Mouse (Mus musculus) heart, embryonic 14.5 days (tissue): ENCODE data around the gene Ksr2. TPM values are rescaled to one million over a fixed set of nuclear protein-coding genes. Genes with fewer than 3 reads are reported as not detected.

Experiments
- ATAC-seq: fragments of 200-750 bp; cut with Nextera tagmentation; 2 replicates; pipeline ENCODE4 v1.8.0; 2017; ENCODE audit warnings: low read depth, moderate TSS enrichment; ENCODE audit not compliant: insufficient number of reproducible peaks, insufficient read depth, low FRiP score
- H3K27ac ChIP-seq, 2 experiments: fragments of 200-500 bp in 1 of 2; fragments of 300-500 bp in 1 of 2; sonication (generic) in 1 of 2; replicated peaks in 1 of 2; 2 replicates each; pipeline ENCODE4 v1.5.1; 2012 to 2014; ENCODE audit warnings: low read depth in 2 of 2, low read length in 2 of 2, control low read depth in 1 of 2, mild to moderate bottlenecking in 1 of 2, mixed read lengths in 1 of 2; ENCODE audit not compliant: control insufficient read depth in 1 of 2, insufficient read depth in 1 of 2
- H3K27me3 ChIP-seq: fragments of 300-500 bp; sonication (generic); 2 replicates; pipeline ENCODE4 v1.6.1; 2014; ENCODE audit warnings: mild to moderate bottlenecking, low read length, control low read depth; ENCODE audit not compliant: control insufficient read depth, insufficient read depth
- H3K36me3 ChIP-seq: fragments of 300-500 bp; sonication (generic); 2 replicates; pipeline ENCODE4 v1.6.1; 2014; ENCODE audit warnings: mild to moderate bottlenecking, control low read depth, low read length, mixed read lengths; ENCODE audit not compliant: control insufficient read depth, insufficient read depth
- H3K4me1 ChIP-seq, 2 experiments: fragments of 200-500 bp in 1 of 2; fragments of 300-500 bp in 1 of 2; sonication (generic) in 1 of 2; 2 replicates each; pipeline ENCODE4 v1.6.1; 2012 to 2014; ENCODE audit warnings: low read length in 2 of 2, control low read depth in 1 of 2, mixed read lengths in 1 of 2; ENCODE audit not compliant: control insufficient read depth in 2 of 2, insufficient read depth in 2 of 2
- H3K4me2 ChIP-seq: fragments of 300-500 bp; sonication (generic); 2 replicates; pipeline ENCODE4 v1.6.1; 2014; ENCODE audit warnings: mild to moderate bottlenecking, low read length
- H3K4me3 ChIP-seq, 2 experiments: fragments of 200-500 bp in 1 of 2; fragments of 300-500 bp in 1 of 2; sonication (generic) in 1 of 2; 2 replicates each; pipeline ENCODE4 v1.5.1; 2012 to 2014; ENCODE audit warnings: low read length in 2 of 2, mild to moderate bottlenecking in 2 of 2, control low read depth in 1 of 2, low read depth in 1 of 2, moderate library complexity in 1 of 2; ENCODE audit not compliant: control insufficient read depth in 1 of 2, insufficient read depth in 1 of 2
- H3K9ac ChIP-seq: fragments of 300-500 bp; sonication (generic); 2 replicates; pipeline ENCODE4 v1.6.1; 2014; ENCODE audit warnings: mild to moderate bottlenecking, low read length
- H3K9me3 ChIP-seq: fragments of 300-500 bp; sonication (generic); 2 replicates; pipeline ENCODE4 v1.6.1; 2016; ENCODE audit warnings: low read length, control low read depth; ENCODE audit not compliant: control insufficient read depth
- WGBS: fragments of 180-500 bp; shearing (Covaris S2); extraction: QIAGEN DNeasy Blood & Tissue Kit; methylation state at CpG from one replicate; pipeline ENCODE4 v1.1.7; 2014; 5-methylcytosine and 5-hydroxymethylcytosine counted together
- polyA plus RNA-seq: library from polyadenylated mRNA; unstranded; fragments of >200 nt; fragmentation: Nextera tagmentation; extraction: Ambion mirVana; gene quantifications from 2 replicates; pipeline ENCODE4 v1.2.1, GENCODE M21; 2014

The Ksr2 gene
- polyA plus RNA-seq, 1 experiment from 2014 or later = 0.12 TPM

DNA sequence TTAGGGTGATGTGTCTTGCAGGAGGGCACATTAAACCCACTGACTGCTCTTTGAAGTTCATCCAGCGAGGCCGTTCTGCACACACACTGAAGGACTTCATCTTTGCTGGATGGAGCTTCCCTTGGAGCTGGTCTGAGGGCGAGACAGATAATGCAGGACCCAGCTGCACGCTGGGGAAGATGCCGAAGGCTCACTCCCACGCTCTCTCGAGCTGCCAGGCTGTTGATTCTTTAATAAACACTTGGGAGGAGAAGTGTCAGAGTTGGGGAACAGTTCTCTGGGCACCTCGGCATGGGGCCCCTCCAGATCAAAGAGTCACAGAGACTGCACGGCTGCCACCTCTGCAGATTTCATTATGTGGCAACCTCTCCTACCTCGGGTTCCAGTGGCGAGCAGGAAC, 280.8 kb downstream of the Ksr2 start:
- 27% methylated on average over 11 of the region's 11 CpGs for WGBS
- no peak overlapping the region for H3K4me3 ChIP-seq
- H3K4me1 ChIP-seq = no peaks in the 10 kb centered on the region
- H3K27me3 ChIP-seq = no peaks in the 10 kb centered on the region
- H3K27ac ChIP-seq = no peak overlapping the region
- no peaks in the 10 kb centered on the region for H3K9me3 ChIP-seq
- no peak for ATAC-seq
- no peaks in the 10 kb centered on the region for H3K36me3 ChIP-seq
- H3K9ac ChIP-seq = no peak overlapping the region
- no peak overlapping the region for H3K4me2 ChIP-seq

- 75% methylated on average over 8 of the region's 8 CpGs for whole genome bisulfite sequencing
- no peak for ATAC-seq
- H3K27ac ChIP-seq = no peak overlapping the region
- no peak overlapping the region for H3K9ac ChIP-seq
- H3K4me3 ChIP-seq = no peak overlapping the region
- no peaks in the 10 kb centered on the region for H3K36me3 ChIP-seq
- H3K27me3 ChIP-seq = no peaks in the 10 kb centered on the region
- no peaks in the 10 kb centered on the region for H3K4me1 ChIP-seq
- H3K4me2 ChIP-seq = no peak overlapping the region
- H3K9me3 ChIP-seq = no peaks in the 10 kb centered on the region
These were observed 282.6 kb downstream of the Ksr2 start for GRCm38 (mm10) chr5:117696366-117696765.

GRCm38 (mm10) chr5:117697589-117697988, 283.8 kb downstream of the Ksr2 start:
- no peak for ATAC-seq
- 71% methylated on average over 6 of the region's 6 CpGs for whole genome bisulfite sequencing
- H3K27ac ChIP-seq = no peak overlapping the region
- H3K4me3 ChIP-seq = no peak overlapping the region
- no peak overlapping the region for H3K4me2 ChIP-seq
- no peaks in the 10 kb centered on the region for H3K4me1 ChIP-seq
- H3K36me3 ChIP-seq = no peaks in the 10 kb centered on the region
- no peaks in the 10 kb centered on the region for H3K27me3 ChIP-seq
- H3K9ac ChIP-seq = no peak overlapping the region
- no peaks in the 10 kb centered on the region for H3K9me3 ChIP-seq

- H3K4me3 ChIP-seq = no peak overlapping the region
- H3K9ac ChIP-seq = no peak overlapping the region
- H3K27me3 ChIP-seq = no peaks in the 10 kb centered on the region
- H3K4me2 ChIP-seq = no peak overlapping the region
- ATAC-seq = no peak
- H3K27ac ChIP-seq = no peak overlapping the region
- H3K4me1 ChIP-seq = no peaks in the 10 kb centered on the region
- WGBS = 68% methylated on average over 9 of the region's 9 CpGs
- H3K9me3 ChIP-seq = 0 out of 2 replicates have a peak, but pooled peaks cover 5% of the 10 kb centered on the region
- no peaks in the 10 kb centered on the region for H3K36me3 ChIP-seq
These were observed 290.6 kb downstream of the Ksr2 start for GRCm38 (mm10) chr5:117704371-117704770.

DNA sequence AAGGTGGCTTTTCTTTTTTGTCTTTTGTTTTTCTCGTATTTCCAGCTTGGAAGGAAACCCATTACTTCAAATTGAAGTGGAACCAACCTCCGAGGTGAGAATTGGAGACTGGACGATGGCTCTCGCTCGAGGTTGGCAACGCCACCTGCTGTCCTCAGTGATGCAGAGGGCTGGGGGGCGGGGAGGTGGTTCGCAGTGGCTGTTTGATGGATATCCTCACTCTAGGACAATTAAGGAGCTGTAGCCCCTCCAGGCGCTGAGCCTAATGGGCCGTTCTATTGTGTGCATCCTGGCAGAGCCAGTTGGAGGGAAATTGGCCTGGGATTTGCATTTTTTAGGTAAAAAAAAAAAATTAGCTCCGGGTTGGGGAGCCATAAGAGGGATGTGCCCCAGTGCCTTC, 292.8 kb downstream of the Ksr2 start:
- no peak overlapping the region for H3K9ac ChIP-seq
- ATAC-seq = no peak
- H3K36me3 ChIP-seq = no peaks in the 10 kb centered on the region
- WGBS = 58% methylated on average over 11 of the region's 11 CpGs
- H3K27ac ChIP-seq = no peak overlapping the region
- H3K4me3 ChIP-seq = no peak overlapping the region
- H3K4me1 ChIP-seq = peaks cover 0 to under 1% of the 10 kb centered on the region in 2 experiments; a peak in 1 of 4 replicates
- no peak overlapping the region for H3K4me2 ChIP-seq
- H3K9me3 ChIP-seq = 0 out of 2 replicates have a peak, but pooled peaks cover 5% of the 10 kb centered on the region
- no peaks in the 10 kb centered on the region for H3K27me3 ChIP-seq

- Histone ChIP-seq H3K27ac (no peak overlapping the region), H3K4me2 (no peak overlapping the region), H3K27me3 (no peaks in the 10 kb centered on the region), H3K4me3 (no peak overlapping the region), H3K9me3 (0 out of 2 replicates have a peak, but pooled peaks cover 5% of the 10 kb centered on the region), H3K4me1 (peaks cover 5 to 8% of the 10 kb centered on the region in 2 experiments), H3K36me3 (no peaks in the 10 kb centered on the region), H3K9ac (no peak overlapping the region)
- no peak for ATAC-seq
- WGBS = 89% methylated on average over 6 of the region's 6 CpGs
These were observed 295.5 kb downstream of the Ksr2 start for GRCm38 (mm10) chr5:117709306-117709705.

DNA sequence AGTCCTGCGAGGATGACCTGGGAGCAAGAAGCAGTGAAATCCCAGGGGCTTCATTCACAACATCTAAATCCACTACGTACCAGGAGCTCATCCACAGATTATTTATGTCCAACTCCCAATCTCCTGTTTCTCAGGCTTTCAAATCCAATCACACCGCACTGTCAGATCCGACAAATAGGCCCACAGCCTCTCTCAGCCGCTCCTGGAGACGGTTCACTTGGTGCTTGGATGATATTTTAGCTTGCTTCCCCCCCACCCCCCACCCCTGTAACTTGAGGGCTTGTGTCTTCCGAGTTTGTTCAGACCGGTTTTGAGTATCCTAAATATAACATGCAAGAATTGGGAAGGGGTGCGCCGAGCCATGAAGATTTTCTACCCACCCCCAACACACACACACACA, 297.8 kb downstream of the Ksr2 start:
- peaks cover 8% of the 10 kb centered on the region in 2 experiments for H3K4me1 ChIP-seq
- no peak overlapping the region for H3K4me3 ChIP-seq
- no peaks in the 10 kb centered on the region for H3K27me3 ChIP-seq
- WGBS = 44% methylated on average over 10 of the region's 10 CpGs
- H3K9ac ChIP-seq = no peak overlapping the region
- 0 out of 4 replicates have a peak overlapping the region, but pooled peaks of 1 of the 2 experiments have one; percentile 43 for H3K27ac ChIP-seq
- no peaks in the 10 kb centered on the region for H3K36me3 ChIP-seq
- no peak for ATAC-seq
- 0 out of 2 replicates have a peak, but pooled peaks cover 5% of the 10 kb centered on the region for H3K9me3 ChIP-seq
- peak overlapping the region; percentile 49 for H3K4me2 ChIP-seq

GRCm38 (mm10) chr5:117712207-117712606, 298.4 kb downstream of the Ksr2 start:
- Histone ChIP-seq H3K27me3 (no peaks in the 10 kb centered on the region), H3K4me1 (peaks cover 8 to 12% of the 10 kb centered on the region in 2 experiments), H3K36me3 (no peaks in the 10 kb centered on the region), H3K4me2 (peak overlapping the region; percentile 49), H3K4me3 (no peak overlapping the region), H3K9ac (no peak overlapping the region), H3K27ac (0 out of 4 replicates have a peak overlapping the region, but pooled peaks of 1 of the 2 experiments have one; percentile 37), H3K9me3 (0 out of 2 replicates have a peak, but pooled peaks cover 5% of the 10 kb centered on the region)
- peak; percentile 60; the same call in 1 of the 2 replicates for ATAC-seq
- 27% methylated on average over 12 of the region's 12 CpGs for WGBS
